Mouse (Mus musculus) naive thymus-derived CD4-positive, alpha-beta T cell, adult 2 months (primary cell): ENCODE measurements around the gene Cyp2d26.

ENCODE experiments used
- DNase-seq: peaks from one replicate; pipeline ENCODE4 v3.0.0-alpha.2; 2011; ENCODE audit warnings: low read depth

Cyp2d26 gene

DNA sequence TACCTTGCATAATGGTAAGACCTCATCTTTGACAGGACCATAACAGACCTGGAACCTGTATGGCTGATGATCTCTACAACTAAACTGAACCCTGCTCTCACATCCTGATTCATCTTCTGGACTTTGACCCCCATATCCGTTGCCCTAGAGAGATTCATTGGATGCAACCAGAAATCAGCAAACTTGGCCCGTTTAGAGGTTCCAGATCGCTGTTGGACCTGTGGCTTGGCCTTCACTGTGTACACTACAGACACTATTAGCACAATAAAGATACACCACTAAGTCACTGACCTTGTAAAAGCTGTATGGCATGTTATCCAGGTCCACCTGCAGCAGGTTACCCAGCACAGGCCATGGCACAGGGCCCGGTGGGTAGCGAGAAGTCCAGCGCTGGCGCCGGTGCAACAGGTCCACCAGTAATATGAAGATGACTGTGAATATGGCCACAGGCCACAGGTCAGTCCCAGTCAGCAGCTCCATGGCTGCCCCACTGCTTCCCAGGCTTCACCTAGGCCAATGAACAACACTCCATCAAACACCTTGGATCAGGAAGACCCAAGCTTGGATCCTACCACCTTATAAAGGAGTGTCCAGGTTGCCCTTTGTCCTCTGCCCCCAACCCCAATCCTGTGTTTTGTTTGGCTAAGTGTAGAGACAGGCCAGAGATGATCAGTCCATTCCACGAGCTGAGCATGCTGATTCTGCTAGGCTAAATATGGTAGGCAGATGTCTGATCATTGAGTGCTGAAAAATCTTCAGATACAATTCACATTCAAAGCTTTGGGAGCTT, 30.3 kb downstream of the Cyp2d26 start, which contains the start of gene Cyp2d40:
TSS of gene Cyp2d40 (minus strand) at position 553 of the 790 bp plus-strand sequence.
- no peak for DNase-seq

DNA sequence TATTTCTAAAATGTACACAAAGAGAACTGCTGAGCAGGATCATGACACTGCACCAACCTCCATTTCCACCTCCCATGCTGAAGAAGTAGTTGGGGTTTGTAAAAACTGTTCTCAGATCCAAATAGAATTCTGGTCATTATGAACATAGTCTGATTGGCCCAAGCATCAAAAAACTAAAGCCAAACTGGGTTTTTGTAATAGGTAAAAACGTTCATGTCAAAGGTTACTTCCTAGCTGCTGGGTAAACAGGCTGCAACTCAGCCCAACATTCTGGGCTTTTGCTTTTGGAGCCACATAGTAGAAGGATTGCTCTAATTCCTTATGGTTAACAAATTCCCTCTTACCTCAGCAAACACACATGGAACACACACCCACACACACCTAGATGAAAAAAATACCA, 46.0 kb downstream of the Cyp2d26 start:
- no peak for DNase-seq

DNA sequence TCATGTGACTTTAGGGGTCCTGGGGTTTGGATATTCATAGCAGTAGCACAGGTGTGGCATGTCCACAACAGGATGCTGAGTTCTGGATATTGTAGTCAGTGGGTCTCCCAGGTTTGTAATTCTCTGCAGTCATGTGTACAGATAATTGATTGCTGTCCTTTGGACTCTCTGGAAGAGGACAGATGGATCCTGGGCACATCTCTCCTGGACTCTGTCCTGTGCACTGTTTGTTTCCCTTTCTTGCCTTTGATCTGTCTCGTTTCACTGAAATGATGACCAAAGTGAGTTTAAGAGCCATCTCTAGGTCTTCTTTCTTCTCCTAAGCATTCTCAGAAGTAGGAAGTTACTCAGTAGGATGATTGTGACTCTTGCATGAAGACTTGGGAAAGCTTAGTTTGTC, 46.6 kb downstream of the Cyp2d26 start:
- DNase-seq, result no peak
